Mouse (Mus musculus) lung, postnatal 14 days (tissue): ENCODE results near the gene Kcnq5.

Experiments used
- DNase-seq: peaks from one replicate; pipeline ENCODE4 v3.0.0; 2021

The Kcnq5 gene

DNA sequence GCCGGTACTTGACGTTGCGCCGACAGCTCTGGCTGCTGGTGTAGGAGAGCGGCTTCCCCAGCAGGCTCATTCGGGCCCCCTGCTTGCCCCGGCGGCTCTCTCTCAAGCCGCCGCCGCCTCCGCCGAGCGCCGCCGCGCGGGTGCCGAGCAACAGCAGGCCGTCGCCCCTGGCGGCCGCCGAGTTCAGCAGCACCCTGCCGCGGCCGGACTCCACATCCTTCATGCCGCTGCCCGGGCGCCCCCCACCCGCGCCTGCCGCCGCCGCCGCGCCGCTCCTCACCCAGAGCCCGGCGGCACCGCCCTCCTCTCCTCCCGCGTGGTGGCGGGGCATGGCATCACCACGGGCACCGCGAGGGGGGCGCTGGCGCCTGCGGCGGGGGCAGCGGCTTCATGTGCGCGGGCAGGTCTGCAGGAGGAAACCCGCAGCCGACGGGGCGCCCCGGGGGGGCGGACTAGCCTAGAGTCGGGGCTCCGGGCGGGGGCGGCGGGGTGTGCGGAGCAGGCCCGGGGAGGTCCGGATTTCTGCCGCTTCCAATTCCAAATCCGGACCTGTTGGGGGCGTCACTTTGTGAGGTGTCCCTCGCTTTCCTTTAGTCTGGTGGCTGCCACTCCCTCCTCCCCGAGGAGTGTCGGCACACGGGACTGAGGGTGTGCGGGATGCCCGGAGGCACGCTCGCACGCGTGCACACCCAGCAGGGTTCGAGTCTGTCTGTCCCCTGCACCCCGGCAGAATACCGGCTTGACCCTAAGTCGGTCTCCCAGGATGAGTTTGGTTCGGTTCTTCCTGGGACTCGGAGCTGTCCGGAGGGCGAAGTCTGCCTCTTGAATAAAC lies at the start of gene Kcnq5:
TSS of gene Kcnq5 (minus strand) at position 692 of the 832 bp plus-strand sequence.
- peak; percentile 58 for DNase-seq

DNA sequence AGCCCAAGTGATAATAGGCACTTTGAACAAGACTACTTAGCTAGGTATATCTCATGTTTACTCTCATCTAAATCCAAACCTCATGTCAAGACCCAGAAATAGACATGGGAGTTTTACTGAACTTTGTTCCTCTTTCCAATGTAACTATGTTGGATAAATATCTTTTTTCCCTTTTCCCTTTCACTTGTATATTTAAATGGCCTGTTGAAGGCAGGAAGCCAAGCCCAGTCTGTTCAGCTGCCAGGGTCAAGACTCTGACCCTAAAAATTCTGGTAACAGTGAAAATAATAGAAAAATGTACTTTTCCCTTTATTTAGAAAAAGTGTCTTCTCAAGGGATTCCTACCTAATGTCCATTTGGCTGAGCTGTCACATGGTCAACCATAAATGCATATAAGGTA lies 18.0 kb upstream of the Kcnq5 start:
- DNase-seq = peak; percentile 3

DNA sequence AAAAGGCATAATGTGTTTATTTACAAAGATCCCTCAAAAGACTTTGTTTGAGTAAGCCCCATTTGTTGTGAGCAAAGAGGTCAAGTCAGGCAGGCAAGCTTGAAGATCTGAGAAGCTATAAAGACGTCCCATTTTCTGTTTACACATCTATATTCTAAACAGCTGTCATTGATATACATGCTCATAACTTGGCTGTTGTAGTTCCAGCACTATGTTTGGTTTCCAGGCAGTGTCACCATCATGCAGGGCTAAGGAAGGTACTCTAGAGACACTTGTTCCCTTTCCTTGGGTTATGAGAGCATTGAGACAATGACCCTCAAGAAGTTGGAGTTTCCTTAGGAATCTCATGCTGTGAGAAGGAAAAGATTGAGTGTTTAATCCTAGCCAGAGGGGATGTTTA lies 17.6 kb upstream of the Kcnq5 start:
- DNase-seq = no peak

DNA sequence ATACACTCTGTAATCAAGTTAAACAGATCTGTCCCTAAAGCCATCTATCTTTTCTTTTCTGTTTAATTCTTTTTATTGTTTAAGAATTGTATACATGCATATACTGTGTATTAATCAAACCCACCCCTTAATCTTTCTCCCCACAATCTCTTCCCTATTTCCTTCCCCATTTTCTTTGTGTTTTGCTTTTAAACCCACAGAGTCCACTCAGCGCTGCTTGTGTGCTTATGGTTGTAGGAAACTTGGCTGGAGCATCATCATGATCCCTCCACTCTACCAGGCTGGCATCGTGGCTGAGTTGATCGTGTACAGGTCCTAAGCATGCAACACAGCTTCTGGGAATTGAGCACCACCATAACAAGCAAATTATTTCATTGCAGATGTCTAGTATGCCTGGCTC lies 12.3 kb upstream of the Kcnq5 start:
- no peak for DNase-seq

DNA sequence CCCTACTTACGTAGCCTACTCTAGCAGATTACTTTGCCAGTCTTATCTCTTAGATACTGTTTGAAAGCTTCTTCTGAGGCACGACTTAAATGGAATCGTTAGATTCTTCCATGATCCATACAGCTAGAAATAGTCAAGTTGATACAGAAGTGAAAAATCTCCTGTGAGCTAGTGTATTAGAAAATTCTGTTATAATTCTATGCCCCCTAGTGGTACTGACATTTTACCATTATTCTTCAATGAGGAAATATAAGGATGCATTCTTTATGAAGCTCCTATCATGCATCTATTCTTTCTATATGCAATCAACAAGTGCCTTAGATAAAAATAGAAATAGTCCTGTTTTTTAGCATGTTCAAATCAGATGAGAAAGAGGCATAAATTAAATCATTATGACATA lies 5.4 kb upstream of the Kcnq5 start:
- DNase-seq = no peak

DNA sequence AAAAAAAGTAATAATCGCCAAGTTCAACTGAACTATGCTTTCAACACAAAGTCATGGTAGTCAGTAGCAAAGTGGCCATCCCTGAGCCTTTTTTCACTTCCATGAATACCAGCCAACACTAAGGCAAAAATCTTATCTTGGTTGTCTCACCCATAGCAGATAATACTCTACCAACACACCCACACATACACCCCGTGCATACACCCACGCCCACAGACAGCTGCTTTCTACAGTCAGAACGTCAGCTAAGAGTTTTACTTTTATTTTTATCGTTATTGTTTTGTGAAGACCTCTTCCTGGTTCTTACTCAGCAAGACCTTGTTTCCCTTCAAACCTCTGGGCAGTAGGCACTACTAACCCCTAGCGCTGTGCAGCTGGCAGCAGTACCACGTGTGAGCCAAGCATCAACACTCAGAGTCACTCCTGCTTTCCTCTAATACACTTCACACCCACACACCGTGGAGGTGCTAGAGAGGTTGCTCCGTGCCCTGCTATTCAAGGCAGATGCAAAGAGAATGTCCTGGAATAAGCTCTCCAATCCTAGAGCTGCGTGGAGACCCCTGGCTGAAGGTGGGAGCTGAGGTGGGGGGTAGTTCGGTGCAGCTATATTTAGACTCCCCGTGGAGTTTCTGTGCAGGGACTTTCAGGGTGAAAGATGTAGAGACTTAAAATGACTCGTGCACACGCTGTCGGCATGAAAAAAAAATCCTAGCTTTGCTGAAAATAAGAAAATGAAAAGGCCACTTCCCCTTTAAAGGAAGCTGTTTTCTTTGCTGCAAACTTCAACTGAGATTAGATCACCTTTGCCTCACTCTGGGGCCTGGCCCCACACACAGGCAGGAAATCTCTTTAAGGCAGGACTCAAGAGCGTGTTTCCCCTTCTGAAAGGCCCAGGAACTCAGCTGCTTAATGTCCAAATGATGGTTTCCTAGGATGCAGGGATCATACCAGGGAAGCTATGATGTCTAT lies 1.4 kb upstream of the Kcnq5 start:
- no peak for DNase-seq

DNA sequence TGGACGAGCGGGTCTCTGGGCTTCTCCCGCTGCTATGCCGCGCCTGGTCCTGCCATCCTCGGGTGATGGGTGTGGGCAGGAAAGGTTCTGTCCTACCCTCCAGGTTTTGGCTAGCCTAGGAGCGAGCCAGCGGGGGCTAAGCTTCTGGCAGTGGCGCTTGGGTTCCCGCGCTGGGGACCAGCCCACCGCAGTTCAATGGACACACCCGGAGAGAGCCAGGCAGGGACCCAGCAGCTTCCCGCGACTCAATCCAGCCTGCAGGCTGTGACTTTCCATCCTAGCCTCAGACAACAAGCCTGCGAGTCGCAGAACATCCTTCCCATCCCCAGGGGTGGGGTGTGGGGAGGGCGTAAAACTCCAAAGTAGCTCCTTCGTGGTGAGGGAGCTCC lies 335 bp upstream of the Kcnq5 start:
- DNase-seq = peak; percentile 14

DNA sequence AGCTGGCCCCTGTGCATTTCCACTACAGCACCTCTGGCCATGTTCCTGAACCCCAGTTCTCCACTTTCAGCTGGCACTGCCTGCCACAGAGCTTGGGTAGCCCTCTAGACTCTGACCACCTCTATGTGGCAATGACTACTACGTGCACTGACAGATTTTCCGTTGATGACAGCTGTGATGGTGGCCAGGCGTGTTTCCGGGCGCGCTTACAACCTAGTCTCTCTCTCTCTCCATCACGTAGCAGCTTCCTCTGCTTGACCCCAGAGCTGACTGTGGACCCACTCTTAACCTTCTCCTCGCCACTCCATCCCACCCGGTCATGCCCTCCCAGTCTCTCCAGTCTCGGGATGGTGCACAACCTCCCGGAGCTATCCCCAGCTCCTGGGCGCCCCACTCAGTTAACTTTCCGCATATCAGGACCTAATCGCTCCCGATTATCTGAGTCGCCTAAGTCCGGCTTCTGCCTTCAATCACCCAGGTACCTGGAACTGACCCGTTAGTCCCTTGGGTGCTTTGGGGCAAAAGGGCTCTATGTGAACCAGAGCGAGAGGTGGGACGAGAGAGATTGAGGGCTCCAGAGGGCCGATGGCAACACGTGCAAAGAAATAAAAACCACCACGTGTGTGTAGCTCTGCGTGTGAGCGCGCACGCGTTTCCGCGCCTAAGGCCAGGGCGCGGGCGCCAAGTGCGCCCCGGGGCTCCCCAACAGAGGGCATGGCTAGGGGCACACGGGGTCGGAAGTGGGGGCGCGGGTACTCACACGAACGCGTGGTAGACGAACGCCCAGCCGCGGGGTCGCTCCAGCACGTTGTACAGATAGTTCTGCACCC lies 1.1 kb downstream of the Kcnq5 start:
- DNase-seq = peak; percentile 5

DNA sequence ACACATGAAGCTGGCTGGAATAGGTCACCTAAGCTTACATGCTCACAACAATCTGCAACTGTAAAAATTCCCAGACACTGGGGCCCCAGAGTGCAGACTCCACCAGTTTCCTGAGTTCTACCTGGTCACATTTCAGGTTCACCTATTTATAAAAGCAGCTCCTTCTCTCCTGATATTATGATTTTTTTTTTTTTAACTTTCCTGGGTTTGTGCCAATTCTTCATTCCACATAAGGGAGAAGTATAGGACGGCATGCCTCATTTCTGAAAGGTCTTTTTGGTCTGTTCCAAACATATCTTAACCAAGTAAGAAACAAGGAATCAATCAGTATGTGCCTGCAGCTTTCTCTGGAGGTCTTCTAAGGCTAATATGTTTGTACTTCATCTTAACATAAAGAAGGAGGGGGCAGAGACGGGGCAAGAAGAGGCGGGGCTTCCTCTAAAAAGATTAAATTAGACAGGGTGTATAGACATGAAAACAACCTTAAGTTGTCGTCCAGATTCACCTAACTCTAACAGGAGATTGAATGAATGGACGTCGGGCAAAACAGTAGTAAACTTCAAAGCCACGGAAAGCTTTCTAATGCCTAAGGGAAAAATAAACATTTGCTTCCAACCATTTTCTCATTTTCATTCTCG lies 2.0 kb downstream of the Kcnq5 start:
- DNase-seq = no peak

DNA sequence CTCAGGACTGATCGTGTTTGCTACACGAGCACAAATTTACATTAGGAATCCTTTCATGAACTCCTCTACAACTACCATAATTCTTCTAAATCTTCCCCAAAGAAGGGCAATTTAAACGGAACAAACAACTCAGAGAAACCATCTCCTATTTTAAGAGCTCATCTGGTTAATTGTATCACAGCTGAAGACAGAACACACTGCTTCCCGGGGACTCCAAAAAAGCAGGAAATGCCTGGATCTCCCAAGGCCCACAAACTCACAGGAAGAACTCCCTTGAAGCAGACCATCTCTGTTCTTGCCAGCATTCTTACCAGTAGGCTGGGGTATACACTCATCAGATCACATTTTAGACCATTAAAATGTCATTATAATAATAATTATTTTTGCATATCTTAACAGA lies 3.7 kb downstream of the Kcnq5 start:
- DNase-seq = no peak

DNA sequence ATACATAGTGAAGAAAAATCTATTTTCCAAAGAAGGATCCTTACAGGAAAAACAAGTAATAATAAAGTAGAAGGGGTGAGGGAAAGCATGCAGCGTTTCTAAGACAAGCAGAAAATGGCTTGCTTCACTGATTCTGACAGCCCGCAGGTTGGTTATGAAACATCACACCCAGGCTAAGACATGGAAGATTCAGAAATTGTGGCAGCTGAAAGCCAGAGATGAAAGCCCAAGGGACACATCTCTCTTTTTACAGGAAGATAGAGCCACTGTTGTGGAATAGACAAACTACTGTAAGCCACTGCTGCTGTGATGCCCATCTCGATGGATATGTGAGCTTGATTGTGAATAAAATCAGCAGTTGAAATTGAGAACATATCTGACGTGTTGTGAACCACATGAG lies 20.9 kb downstream of the Kcnq5 start:
- DNase-seq = no peak

DNA sequence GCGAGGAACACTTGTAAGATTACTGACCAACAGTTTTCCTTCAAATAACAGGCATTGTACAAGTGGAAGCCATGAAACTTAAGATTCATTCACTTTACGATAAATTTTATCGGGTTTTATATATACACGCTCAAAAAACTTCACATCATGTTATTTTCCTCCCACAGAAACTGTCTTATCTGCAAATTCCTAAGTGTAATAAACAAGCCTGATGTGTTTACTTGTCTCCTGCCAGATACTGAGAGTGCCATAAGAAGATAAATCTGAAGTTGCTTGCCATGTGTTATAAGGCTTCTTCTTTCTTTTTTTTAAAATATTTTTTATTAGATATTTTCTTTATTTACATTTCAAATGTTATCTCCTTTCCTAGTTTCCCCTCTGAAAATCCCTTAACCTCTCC lies 34.6 kb downstream of the Kcnq5 start:
- DNase-seq = no peak

DNA sequence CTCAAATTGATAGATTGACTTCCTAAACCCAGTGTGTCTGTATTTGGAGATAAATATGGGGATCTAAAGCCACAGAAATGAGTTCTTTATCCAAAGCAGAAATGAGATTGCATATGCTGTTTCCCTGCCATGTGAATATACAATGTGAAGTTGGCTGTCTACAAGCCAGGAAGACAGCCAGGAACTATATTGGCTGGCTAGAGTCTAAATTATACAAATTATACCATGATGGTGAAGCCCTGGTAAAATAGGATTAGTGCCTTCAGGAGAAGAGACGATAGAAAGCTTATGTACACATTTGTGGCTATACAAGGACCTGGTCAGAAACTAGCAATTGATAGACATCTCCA lies 38.5 kb downstream of the Kcnq5 start:
- DNase-seq = no peak

DNA sequence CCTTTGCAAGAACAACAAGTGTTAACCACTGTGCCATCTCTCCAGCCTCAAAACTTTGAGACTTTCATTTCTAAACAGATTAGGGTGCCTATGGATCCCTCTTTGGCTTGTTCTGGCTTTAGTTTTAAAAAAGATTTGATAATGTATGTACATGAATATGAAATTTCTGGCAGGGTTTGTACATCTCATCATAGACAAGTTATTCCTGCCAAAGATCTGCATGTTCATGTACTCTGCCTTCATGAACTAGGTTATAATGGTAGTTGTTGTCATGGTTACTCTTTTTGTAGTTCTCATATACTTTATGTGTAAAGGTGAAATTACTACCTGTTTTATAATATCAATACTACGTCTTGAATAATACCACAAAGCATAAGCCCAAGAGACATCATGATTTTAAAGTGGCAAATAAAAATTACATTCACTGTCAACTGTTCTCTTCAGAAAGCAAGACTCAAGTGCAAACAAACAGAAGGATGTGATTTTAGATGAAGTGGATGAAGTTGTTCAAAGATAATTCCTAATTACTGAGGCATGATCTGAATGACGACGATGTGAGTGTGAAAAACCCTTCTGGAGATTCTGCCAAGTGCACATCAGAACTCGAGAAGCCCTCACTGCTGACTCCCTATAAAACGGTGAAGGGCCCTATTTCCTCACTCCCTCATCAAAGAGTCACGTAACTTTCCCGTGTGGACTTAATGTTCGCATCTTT lies 39.0 kb downstream of the Kcnq5 start:
- DNase-seq = no peak

DNA sequence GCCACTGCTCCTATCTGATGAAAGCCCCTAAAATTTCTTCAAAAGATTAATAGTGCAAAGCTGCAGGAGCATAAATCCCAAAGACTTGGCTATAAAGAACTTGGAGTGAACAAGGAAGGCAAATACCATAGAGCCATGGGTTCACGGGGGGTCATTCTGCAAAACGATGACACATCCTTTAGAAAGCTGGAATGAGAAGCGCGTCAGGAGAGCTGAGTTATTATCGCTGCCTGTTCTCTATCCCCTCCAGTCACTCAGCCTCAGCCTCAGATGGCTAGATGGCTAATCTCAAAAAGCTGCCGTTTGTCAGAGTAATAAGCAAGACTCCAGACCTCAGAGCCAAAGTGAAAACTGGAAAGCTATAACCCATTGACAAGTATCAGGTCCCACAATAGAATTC lies 42.5 kb downstream of the Kcnq5 start:
- no peak for DNase-seq

DNA sequence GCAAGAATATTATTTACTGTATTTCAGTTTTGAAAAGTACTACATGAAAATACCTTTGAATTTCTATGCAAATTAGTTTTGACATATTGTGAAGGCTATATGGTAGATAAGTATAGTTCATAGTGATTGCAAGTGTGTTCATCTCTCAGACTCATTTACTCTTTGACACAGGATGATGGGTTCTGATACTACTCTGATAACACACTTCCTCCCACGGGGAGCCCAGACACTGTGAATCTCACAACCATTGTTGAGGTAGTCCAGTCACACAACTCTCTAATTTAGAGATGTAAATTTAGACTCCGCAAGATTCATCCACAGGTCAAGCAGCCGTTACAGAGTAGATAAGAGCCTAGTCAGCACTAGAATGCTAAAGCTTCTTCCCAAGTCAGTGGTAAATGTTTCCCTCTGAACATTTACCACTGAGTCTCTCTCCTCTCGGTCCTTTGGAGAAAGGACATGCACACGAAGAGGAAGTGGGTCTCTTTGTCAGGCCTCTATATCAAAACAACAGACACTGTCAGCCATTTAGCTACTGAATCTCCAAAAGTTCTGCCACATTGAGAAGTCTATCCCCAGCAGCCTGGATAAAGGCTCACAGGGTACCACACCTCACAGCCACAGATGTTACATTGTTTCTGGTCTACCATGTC lies 65.5 kb downstream of the Kcnq5 start:
- no peak for DNase-seq

DNA sequence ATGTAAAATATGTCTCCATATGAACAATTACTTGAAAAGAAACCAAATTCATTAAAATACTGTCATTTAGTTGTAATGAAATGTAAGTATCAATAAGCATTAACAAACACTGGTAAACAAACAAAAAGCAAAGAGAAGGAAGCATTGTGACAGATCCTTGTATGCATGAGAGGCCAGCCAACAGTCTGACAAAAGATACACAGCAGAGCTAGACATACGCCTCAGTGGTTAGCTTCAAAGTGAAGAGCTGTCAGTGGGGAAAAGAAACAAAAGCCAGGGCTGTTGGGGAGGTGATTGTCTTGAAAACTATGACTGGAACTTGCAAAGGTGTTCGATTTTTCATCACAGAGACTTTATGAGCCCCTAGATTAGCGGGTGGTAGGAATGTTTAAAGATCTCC lies 78.0 kb downstream of the Kcnq5 start:
- no peak for DNase-seq

DNA sequence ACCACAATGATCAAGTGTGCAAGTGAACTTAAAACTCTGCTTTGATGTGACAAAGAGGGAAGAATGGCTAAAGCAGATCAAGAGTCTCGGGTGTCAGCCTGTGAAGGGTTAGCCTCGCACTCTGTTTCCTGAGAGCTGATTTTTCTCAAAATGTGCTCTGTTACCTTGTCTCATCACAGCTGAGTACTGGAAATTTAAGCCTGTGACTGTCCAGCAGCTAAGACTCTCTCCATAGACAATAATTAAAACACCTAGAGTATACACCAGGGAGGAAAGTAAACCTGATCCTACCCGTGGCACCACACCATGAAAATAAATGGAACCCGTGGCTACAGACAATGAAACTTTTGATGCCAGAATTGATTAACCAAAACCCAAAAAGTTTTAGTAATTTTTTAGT lies 90.9 kb downstream of the Kcnq5 start:
- no peak for DNase-seq

DNA sequence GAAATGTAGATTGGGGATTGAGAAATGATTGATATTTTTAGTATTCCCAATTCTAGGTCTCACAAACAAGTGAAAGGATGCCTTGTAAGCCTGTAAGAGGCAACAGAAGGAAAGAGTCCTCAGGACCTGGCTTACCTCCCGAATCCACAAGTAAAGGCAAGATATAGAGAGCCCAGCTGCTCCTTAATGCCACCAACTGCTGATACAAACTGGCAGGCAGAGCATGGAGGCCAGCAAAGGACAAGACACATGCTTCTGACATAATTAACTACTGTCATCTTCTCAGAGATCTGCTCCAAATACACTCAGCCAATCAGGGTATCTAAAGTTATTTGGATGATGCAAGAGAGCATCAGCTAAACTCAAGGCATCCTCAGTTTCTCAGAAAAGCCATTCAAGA lies 93.3 kb downstream of the Kcnq5 start:
- no peak for DNase-seq

DNA sequence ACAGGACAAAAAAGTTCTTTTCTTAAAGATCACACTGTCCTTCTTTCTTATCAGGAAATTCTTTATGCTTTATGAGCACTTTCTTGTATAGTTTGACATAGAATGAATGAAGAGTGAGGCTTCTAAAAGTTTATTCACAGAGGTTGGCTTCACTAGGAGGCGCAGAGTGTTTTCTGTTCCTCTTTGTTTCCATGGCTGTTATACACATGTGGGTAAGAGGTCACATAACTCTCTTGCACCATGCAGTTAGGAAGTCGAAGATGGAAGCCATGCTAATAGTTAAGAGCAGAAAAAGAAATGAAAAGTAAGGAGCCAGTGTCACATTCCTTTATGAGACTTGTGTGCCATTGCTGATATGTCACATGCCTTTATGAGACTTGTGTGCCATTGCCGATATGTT lies 105.3 kb downstream of the Kcnq5 start:
- DNase-seq = no peak

DNA sequence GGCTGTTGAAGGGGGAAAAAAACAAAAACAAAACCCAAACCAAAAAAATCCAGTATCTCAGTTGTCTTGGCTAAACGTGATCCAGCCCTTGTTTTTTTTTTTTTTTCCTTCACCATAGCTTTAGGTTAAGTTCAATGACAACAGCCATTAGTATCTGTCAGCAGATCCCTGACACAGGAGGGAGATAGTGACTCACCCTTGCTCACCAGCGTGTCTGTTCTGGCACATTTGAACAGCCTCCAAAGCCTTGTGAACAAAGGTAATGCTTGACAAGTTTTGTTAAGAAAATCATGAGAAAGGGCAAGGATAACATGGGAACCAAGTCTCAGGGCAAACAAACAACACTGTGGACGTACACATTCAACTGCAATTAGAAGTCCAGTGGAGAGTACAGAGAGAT lies 123.2 kb downstream of the Kcnq5 start:
- no peak for DNase-seq

DNA sequence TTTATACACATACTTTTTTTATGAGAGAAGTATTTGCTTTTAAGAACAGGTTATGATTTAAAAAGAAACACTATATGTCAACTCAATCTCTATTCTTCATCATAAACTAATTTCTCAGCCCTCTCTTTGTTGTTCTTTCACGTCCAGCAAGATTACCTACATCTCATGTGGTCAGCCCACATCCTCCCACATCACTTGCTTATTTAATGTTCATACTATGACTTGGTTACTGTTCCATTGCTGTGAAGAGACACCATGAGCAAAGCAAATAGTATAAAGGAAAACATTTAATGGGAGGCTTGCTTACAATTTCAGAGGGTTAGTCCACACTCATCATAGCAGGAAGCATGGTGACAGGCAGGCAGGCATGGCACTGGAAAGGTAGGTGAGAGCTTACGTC lies 124.4 kb downstream of the Kcnq5 start:
- DNase-seq = no peak
